Mouse (Mus musculus) c-Kit-negative CD71-positive TER-119-positive erythroid progenitor cells, embryonic 14.5 days (primary cell): ENCODE results near the gene Tagap1.
"Not testable (repeated sequence)": the region's sequence is repeated elsewhere in the genome, so short reads cannot be mapped to it uniquely, and the experiment has no call there.

Experiments
- DNase-seq: peaks from one replicate; pipeline ENCODE4 v3.0.0-alpha.2; 2013; ENCODE audit warnings: low read depth, low spot score

The Tagap1 gene

GRCm38 (mm10) chr17:6962339-6962738, 1.4 kb upstream of the Tagap1 start:
- not testable (repeated sequence) for DNase-seq

DNA sequence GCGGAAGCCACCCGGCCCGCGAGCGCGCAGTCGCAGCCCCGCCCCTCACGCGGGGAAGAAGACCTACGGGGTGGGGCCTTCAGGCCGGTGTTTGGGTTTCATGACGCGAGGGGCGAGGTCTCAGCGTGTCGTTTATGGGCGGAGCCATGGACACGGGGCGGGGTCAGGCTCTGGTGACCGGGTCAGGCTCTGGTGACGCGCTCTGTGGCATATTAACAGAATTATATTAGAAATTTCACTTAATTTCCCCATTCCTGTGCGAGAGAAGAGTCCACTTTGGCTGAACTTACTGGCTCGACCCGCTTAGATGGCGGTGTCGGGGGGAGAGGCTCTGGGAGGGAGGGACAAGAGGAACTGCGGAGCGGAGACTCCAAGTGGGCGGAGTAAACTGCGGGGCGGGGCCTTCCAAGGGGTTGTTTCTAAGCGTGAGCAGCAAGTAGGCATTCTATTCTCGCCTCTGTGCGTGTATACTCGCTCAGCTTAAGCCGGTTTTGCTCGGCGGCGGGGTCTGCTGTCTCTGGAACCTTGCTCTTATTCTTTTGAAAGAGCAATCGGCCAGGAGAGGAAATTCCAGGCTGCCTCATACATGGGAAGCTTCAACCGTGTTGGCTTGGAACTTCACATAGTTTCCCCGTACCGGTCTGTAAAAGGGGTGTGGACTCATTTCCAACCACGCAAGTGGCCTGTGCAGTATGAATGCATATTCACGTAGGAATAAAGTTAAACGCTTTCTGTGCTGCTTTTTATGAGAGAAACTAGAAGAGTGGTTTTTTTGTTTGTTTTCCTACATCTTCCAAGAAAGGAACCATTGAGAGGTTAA, 435 bp upstream of the Tagap1 start:
- DNase-seq = not testable (repeated sequence)

- not testable (repeated sequence) for DNase-seq
These were observed 607 bp downstream of the Tagap1 start for GRCm38 (mm10) chr17:6960349-6960748.

GRCm38 (mm10) chr17:6959543-6960259, 1.3 kb downstream of the Tagap1 start:
- DNase-seq = not testable (repeated sequence)

DNA sequence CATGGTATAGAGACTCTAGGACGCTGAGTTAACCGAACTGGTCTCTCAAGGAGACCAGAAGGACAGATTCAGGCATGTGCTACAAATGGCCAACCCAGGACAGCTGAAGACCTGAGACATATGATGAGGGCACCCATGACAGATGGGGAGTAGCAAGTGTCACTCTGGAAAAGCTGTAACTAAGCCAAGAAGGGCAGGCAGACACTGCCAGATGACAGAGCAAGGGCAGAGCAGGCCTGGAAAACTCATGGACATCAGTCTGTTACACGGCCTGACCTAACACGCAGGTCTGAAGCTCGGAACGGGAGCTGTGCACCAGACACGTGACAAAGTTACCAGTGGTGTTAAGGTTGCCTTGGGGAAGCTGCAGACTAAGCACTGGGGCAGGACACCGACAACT, 2.1 kb downstream of the Tagap1 start:
- DNase-seq = not testable (repeated sequence)

DNA sequence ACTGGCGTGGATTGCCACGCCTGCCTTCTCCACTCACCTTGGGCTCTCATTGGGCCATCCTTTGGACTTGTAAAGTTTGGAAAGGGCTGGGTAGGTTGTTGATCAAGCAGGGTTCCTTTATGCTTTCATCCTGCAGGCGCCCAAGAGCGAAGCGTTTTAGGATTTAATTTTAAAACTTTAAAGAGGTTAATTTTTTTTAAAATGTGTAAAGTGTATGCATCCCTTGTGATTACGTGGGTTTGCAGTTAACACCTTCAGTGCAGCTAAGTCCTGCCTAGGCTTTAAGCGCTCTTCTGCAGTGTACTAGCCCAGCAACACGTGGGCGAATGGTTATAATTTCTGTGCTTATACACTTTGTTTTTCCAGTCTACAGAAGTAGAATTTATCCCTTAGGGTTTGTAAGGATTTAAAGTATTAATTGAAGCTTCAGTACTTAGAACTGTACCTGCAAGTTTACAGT, 12.2 kb downstream of the Tagap1 start:
- DNase-seq = not testable (repeated sequence)

DNA sequence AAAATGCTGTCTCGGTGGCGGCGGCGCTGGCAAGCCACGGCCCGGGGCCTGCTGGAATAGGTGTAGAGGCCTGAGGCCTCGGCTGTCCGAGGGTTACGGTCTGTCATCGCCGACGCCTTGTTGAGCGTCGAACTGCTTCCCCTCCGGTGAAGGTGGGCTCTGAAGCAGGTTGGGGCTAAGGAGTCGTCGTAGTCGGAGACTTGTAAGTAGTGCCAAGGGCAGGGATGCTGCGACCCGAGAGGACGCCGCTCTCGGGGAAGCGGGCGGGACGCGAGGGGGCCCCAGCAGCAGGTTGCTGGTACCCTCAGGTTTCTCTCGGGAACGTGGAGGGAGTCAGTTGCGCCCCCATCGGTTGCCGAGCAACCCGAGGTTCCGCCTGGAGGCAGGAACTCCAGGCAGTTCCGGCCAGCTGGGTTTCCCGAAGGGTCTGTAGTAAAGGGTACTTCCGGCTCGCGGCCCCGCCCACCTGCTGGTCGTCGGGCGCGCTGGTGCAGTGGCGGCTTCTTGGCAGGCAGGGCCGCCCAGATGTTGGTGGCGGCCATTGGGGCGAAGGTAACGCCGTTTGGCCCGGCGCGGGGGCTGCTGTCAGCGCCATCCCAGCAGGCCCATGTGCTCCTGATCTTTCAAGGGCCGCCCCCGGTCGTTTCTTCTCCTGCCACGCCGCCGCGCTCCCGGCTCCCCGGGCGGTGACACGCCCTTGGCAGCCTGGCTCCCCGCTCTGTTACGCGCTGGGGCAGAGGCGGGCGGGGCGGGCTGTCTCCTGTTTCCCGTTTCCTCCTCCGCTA, 12.8 kb downstream of the Tagap1 start, which contains the start of gene Rsph3b:
Gene Rsph3b, minus strand, starts transcription at position 699 of the 785 bp plus-strand sequence.
- not testable (repeated sequence) for DNase-seq

- not testable (repeated sequence) for DNase-seq
These were observed 13.3 kb downstream of the Tagap1 start for GRCm38 (mm10) chr17:6947637-6947983.

DNA sequence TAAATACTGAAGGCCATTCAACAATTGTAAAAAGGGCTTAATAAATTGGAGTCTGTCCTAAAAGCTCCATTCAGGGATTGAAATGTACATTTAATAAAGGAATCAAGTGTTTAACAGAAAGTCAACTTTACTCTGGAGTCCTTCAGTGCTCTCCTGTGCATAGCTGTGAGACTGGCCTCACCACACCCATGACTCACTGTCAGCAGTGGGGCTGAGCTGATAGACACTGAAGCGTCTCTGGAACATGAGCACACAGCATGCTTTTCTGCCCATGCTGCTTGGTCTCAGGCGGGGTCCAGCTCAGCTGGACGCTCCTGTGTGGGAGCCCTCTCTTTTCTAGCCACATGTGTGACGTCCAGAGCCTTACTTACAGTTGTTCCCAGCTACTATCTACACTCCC, 18.4 kb downstream of the Tagap1 start:
- not testable (repeated sequence) for DNase-seq

GRCm38 (mm10) chr17:6931625-6932024, 29.3 kb downstream of the Tagap1 start:
- DNase-seq = not testable (repeated sequence)

DNA sequence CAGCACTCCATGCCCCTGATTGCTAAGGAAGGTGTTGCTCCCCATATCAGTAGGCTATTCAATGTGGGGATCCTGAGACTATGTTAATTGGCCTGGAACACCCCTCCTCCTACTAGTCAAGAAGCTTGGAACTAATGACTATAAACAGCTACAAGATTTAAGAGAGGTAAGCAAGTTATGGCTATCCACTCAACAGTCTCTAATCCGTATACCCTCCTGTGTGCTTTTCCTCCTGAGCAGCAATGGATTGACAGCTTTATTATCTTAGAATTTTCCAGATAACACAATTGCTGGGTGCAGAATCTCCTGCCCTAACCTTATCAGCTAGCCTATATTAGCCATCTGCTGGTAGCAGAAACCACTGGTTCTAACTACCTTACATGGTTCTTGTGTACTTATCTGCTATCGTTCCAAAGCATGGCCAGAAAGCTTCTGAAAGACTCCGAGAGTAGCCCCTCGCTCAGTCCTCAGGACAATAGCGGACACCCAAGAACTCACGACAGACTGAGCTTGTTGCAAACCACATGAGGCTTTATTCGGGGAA, 40.5 kb downstream of the Tagap1 start:
- DNase-seq = not testable (repeated sequence)

DNA sequence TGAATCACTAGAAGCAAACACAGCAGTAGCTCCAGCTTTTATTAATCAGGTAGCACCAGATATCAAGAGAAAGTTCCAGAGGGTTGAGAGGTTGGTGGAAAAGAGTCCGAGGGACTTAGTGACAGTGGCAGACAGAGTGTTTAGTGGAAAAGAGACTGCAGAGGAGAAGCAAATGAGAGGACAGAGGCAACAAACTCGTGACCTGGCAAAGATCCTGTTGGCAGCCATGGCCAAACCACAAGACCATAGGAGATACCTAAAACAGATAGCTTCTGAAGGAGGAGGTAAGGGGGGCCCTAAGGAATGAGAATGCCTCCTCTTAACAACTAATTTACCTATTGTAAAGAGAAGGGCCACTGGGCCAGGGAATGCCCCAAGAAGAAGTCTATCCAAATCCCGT, 41.6 kb downstream of the Tagap1 start:
- DNase-seq = not testable (repeated sequence)

DNA sequence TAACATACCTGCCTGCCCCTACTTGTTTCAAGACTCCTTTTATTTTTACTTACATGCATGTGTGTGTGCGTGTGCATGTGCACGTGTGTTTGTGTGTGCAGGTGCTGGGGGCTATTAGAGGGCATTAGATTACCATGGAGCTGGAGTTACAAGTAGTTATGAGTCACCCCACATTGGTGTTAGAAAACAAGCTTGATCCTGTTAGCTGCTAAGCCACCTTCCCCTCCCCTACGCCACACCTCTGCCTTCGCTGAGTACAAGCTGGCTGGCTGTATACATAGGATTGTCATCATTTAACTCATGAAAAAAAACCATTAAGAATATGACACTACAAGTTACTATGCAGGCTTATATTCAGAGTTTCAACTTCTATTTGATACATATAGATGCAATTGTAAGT, 45.7 kb downstream of the Tagap1 start:
- DNase-seq = not testable (repeated sequence)

DNA sequence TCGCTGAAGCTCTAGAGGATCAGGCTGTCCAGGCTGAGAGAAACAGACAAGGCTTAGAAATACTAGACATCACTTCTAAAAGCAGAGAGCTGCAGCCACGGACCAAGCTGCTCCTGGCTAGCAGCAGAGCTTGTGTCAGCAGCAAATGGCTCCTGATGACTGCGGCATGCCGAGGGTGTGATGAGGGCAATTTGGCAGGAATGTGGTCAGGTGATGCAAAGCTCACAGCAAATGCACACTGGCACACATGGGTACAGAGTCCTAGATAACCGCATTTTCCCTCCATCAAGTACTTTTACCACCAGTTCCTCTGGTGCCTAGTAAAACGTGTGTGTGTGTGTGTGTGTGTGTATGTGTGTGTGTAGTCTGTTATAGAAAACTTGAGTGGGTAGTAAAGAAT, 46.9 kb downstream of the Tagap1 start:
- not testable (repeated sequence) for DNase-seq
